Mouse (Mus musculus) gastrocnemius, postnatal 25 days (tissue): ENCODE measurements around the gene Tmigd1. TPM values are rescaled to one million over a fixed set of nuclear protein-coding genes. Genes with fewer than 3 reads are reported as not detected.
"Not testable (repeated sequence)": the region's sequence is repeated elsewhere in the genome, so short reads cannot be mapped to it uniquely, and the experiment has no call there.

Source experiments
- DNase-seq: peaks from one replicate; pipeline ENCODE4 v3.0.0; 2022
- total RNA-seq, 2 experiments: library from RNA; stranded (reverse); gene quantifications; 1 replicate in 1 of 2; 2 replicates in 1 of 2; pipeline ENCODE4 v1.2.3; 2021

Tmigd1 gene
- total RNA-seq, 2 experiments from 2014 or later = not detected

GRCm38 (mm10) chr11:76899758-76900738, 1.9 kb upstream of the Tmigd1 start:
- no peak for DNase-seq

DNA sequence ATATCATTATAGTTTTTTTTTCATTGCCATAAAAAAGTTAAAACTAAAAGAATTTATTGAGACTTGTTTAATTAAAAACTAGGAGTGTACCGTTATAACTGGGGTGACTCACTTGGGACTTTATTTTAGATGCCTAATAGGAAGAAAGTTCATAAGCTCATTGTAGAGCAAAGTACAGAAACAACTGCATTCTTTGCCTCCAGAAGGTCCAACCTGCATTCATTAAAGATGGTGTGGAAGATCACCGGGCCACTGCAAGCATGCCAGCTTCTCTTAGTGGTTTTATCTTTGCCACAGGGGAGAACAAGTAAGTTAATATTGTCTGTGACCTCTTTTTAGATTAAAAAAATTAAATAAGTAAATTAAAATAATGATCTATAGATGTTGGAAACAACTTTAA, 2.4 kb downstream of the Tmigd1 start:
- no peak for DNase-seq

DNA sequence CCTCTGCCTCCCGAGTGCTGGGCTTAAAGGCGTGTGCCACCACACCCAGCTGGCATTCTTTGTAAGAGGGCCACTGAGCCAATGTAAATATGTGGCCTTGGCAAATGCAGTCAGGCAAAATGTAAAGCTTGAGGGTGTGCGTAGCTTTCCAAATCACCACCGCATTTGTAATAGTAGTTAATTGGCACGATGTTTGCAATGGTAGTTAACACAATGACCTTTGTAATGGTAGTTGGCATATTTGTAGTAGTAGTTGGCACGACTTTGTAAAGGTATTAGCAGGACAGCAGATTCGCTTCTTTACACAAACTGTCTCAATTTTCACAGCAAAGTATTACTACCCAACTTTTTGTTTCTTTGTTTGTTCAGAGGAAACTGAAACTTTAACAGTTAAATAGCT, 6.7 kb downstream of the Tmigd1 start:
- no peak for DNase-seq

DNA sequence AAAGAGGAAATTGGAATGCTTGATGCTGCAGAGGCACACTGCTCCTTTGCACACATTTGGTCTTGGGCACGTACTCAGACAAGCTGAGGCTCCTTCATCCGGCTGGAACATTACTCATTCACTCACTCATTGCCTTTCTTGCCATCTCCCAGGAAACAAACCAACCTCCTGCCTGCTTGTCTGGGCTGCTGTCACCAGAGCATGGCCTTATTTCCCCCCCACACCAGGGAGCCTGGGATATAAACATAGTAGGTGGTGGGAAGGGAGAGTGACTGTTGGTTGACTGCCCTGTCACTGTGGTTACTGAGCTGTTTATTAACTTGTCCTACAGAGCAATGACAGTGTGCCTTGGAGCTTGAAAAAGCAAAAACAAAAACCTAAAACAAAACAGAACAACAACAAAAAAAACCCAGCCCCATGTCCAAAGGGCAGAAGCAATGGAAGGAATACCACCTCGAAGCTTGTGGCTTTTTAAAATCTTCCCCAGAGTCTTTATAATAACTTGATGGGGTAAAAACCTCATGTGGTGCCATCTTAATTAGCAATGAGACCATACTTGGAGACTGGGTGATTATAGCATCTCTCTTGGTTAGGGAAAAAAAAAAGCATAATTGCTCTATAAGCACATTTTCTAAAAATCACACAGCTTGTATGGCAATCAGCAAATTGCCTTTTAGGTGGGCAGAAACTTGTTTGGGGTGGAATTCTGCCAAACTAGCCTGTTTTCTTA, 9.5 kb downstream of the Tmigd1 start:
- DNase-seq = no peak

DNA sequence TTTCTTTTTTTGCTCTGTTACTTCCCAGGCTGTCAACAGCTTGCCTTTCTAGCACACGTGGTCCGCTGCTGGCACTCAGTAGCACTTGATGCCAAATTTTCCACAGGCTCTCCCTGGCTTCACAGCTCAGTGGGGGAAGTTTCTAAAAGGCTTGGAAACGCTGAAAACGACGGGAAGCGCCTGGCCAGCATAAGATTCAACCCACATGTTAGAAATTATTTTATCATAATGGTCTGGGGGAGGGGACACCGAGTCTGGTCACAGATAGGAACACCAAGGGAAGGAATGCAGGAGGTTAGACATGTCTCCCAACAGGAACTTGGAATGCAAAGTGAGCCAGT, 10.1 kb downstream of the Tmigd1 start:
- no peak for DNase-seq

DNA sequence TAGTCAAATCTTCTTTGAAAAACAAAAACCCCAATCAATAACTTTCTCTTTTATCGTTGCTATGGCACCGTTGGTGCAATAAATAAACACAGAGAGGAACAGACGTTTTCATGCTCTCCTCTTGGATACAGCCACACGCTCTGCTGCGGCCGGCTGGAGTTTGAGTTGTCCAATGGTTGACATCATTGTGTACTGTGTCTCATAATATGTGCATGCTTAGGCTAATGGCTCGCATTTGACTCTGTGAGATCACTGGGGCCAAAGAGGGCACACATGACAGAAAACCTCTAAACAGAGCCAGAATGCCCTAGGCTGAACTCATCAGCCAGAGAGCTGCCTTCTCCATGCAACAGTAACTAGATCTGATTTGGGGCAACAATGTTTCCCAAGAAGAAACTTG, 12.4 kb downstream of the Tmigd1 start:
- peak; percentile 13 for DNase-seq

DNA sequence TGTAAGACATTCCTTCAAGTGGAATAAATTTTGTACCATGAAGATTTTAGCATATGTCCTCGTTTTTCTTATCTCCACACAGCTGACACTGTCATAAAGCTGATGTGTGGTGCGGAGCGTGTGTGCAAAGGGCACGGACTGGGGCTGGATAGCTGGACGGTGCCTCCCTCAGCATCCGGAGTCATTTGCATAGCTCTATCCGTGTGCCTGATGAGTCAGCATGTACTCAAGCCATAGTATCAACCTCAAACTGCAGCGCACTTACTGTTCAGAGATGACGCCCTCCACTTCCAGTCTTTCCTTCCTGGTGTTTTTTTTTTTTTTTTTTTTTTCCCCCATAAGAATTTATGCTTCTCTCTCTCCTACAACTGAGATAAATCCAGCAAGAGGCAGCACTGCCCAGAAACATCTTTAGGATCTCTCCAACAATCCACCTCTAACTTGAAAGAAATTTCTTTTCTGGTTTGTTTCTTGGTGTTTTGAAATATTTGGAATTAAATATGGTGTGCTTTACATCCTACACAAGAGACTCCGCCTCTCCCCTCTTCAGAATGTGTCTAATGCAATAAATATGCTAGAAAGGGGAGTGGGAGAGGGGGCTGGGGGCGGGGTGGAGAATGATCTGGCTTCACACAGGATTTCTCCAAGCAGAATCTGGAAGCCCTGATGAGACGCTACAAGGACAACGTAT, 14.7 kb downstream of the Tmigd1 start:
- no peak for DNase-seq

GRCm38 (mm10) chr11:76917230-76917548, 15.2 kb downstream of the Tmigd1 start:
- no peak for DNase-seq

DNA sequence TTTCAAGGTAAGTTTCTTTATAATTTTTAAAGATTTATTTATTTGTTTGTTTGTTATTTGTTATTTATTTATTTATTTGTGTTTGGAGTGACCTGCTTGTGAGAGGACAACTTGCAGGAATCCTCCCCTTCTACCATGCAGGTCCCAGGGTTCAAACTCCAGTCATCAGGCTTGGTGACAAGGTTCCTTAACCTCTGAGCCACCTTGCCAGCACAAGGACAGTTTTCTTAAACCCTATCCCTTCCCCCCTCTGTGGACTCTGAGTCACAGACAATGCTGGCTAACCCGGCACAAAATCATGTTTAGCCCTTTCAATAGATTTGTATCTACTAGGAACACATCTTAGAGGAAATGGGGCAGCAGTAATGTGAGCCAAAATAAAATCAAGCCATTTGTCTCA, 18.6 kb downstream of the Tmigd1 start:
- no peak for DNase-seq

DNA sequence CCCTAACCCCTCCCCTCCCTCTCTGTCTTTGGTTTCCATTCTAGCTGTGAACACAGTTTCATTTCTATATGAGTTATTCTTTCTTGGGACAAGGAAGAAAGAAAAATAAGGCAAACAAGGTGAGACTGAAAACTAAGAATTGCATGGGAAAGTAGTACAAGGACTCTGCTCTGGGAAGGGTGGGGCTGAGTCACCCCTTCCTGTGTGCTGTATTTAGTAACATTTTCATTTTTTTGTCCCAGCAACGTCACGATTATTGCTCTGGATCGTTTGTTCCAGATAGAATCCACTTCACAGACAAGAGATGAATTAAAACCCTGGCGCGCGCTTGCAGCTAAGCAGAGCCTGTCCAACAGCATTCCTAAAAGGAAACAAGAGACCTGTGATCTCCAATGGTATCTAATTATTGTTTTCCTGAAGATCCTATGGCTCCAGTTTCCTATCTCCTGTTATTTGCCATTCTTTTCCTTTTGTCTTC, 22.8 kb downstream of the Tmigd1 start, which contains the start of gene Blmh:
TSS of gene Blmh (plus strand) at position 51 of the 478 bp plus-strand sequence.
- no peak for DNase-seq

DNA sequence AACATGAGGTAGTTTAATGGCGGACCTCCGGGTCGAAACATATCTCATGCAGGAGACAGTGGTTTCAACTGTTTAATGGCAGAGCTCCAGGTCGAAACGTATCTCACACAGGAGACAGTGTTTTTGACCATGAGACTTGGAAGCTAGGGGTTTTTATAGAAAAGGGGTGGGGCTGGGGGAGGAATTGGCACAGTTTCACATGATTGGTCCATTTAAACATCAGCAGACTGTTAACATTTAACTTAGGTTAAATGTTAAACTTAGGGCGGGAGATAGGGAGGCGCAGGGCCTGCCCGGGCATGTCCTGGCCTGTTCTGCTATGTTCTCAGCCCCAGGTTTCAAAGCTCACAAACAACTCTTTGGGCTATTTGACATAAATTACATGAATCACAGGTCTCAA, 26.6 kb downstream of the Tmigd1 start:
- DNase-seq = not testable (repeated sequence)

GRCm38 (mm10) chr11:76933209-76933608, 31.2 kb downstream of the Tmigd1 start:
- no peak for DNase-seq

DNA sequence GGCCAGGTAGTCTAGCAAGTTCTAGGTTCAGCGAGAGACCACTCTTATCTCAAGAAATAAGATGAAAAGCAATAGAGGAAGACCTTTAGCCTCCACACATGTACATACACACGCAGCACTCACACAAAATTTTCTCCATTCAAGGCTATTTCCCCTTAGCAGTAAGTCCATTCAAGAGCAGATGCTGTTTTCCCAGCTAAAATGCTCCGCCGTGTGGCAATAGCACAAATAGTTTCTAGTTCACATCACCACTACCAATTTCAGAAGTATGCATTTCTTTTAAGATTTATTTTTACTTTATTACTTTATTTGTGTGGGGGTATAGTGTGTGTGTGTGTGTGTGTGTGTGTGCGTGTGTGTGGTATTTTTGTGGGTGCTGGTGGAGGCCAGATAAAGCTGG, 34.6 kb downstream of the Tmigd1 start:
- DNase-seq = no peak

GRCm38 (mm10) chr11:76944839-76945238, 42.9 kb downstream of the Tmigd1 start:
- DNase-seq = no peak

DNA sequence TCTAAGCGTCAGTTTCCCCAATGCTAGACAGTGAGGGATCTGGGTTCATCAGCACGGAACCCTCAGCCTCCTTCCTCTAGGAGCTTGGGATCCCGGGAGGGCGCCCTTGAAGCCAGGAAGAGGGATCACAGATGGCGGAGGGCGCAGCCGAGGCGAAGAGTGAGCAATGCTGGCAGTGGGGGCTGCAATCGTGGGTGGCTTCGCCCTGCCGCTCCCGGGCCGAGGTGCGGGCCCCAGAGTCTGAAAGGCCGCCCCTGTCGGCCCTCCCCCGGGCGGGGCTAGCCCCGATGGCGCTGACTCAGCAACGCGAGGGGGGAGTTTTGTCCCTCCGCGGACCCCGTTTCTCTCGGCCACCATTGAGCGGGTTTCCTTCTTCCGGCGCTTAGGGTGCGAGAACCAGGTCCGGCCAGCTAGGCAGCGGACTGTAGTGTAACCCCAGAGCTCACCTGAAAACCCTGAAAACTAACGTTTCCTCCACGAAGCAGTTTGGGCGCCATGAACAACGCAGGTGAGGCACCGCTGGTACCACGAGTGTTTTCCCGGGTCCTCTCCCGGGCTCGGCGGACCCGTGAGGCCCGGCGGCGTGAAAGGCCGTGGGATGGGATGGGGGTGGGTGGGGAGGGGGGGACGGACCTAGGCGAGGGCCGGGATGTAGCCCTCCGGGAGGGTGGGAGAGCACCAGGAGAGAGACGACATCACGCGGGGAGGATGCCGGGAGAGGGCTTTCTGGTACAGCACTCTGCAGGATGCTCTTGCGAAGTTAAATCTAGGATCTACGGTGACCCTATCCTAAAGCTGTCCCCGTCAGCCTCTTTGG, 43.6 kb downstream of the Tmigd1 start:
- peak; percentile 92 for DNase-seq

DNA sequence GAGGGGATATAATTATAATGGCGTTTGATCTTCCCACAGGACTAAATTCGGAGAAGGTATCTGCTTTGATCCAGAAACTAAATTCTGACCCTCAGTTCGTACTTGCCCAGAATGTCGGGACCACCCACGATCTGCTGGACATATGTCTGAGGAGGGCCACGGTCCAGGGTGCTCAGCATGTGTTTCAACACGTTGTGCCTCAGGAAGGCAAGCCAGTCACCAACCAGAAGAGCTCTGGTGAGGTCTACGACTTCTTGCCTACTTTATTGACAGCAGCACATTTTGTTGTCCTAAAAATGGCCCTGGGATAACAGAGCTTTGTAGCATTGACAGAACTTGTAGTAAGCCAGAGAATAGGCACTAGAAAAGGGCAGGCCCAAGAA, 44.2 kb downstream of the Tmigd1 start:
- no peak for DNase-seq

DNA sequence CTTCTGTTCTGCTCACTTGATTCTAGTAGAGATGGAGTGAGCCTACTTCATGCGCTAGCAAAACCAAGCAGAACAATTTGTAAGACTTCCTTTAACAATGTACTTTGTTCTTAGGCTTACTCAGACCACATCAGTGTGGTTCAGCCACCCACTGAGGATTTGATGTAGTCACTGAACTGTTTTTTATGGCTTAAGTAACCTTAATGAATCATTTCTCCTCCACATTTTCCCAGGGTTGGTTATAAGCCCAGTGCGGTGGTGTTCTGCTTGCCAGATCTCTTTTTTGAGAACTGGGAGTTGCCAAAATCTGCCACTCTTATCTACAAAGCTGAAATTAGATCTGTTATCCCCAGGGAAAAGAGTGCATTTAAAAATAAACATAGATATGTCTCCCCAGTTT, 51.6 kb downstream of the Tmigd1 start:
- DNase-seq = no peak

GRCm38 (mm10) chr11:76965703-76966102, 63.7 kb downstream of the Tmigd1 start:
- no peak for DNase-seq
